Mouse (Mus musculus): Measurements from ENCODE around the gene Myo9a.

- TF ChIP-seq POLR2A (IDR thresholded peaks at IDR 0.05; ENCODE audit: borderline replicate concordance, control insufficient read depth, low read depth, low read length) (no peak), CTCF (IDR thresholded peaks at IDR 0.05; ENCODE audit: control insufficient read depth, insufficient read depth, low read length) (peak; percentile 70; the same call in 1 of the 2 replicates)
Measured at GRCm38 (mm10) chr9:59969383-59969782, 218.7 kb downstream of the Myo9a start.

All from bone marrow, adult 2 months (tissue).